Mouse (Mus musculus) right cerebral cortex, postnatal 25 days (tissue): ENCODE measurements at regions not wholly inside any gene's neighbourhood (a gene's known extent, or its start where the extent isn't known, plus 50 kb on each side); places are given as distances from the start of the nearest gene placed in this dataset.
"Not testable (repeated sequence)": the region's sequence is repeated elsewhere in the genome, so short reads cannot be mapped to it uniquely, and the experiment has no call there.

Experiments
- DNase-seq: peaks from one replicate; pipeline ENCODE4 v3.0.0; 2022

DNA sequence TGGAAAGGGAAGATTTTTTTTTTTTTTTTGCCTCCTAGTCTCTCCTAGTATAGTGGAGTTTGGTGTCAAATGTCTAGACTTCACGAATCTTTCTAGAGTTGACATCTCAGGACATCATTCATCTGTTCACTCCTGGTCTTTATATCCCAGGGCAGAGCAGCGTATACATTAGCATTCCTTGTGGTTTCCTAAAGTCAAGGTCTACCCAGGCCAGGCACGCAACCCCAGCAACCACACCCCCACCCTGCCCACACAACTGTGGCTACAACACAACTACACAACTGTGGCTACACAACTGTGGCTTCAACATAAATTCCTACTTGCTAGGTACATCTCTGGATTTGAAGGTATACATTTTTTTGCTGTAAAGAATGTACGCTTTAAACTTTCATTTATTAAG, 122.2 kb downstream of the Ppp1r3a start:
- no peak for DNase-seq

DNA sequence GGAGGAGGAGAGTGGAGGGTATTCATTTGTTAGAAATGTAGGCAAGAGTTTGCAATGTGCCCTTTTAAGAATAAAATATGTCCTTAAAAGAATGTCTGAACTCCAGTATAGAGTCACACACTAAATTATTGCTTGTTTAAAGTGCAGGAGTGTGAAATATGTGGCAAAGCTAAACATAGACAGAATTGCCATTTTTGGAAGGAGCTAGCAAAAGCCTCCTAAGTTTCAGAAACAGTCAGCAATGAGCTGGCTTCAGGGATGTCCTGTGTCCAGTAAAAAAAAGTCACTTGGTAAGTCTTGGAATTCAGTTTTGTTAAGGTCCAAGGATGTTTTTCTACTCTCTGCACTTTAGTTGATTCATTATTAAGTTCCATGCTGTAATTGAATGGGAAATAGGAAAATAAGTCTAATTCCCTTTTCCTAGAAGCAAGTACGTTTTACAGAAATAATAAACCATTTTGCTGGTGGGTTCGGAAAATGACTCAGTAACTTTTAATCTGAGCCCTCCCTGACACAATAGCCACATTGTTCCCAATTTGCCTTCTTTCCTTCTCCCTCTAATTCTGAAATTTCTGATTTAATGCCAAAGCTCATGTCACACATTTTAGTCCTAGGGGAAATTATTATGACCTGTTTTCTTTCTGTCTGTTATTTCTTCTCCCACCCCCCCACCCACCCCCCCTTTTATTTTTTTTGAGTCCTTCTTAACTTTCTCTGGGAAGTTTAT, 123.2 kb downstream of the Ppp1r3a start:
- no peak for DNase-seq

DNA sequence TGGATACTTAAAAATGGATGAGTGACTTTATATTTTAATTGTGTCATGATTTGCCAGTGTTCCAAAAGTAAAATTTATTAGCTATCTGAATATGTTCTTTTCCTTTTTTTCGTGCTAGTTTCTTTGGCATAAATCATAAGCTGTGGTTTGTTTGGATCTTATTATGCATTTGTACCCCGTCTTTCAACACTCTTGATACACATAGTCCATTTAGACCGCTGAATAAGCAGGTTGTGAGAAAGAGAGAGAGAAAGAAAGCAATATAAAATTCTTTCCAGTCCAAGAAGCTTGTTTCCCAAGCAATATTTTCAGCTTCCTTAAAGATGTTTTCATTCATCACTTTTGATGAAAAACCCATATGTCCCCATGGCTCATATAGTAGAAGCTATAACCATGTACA, 138.4 kb downstream of the Ppp1r3a start:
- no peak for DNase-seq

DNA sequence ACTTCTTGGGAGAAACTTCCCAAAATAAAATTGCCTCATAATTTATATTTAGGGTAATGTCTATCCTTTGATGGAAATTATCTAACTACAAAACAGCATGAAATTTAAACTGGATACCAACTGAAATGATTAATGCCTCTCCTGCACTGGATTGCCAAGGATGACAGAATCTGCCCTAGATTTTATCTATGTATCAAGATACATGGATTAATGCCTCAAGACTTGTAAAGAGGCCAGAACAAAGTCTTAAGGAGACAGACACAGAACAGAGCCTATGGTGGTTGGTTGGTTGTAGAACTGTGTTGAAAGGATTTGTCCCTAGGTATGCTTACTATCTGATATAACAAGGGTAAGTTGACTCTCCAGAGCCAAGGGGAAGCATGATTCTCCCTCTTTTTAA, 147.0 kb downstream of the Ppp1r3a start:
- DNase-seq = no peak

DNA sequence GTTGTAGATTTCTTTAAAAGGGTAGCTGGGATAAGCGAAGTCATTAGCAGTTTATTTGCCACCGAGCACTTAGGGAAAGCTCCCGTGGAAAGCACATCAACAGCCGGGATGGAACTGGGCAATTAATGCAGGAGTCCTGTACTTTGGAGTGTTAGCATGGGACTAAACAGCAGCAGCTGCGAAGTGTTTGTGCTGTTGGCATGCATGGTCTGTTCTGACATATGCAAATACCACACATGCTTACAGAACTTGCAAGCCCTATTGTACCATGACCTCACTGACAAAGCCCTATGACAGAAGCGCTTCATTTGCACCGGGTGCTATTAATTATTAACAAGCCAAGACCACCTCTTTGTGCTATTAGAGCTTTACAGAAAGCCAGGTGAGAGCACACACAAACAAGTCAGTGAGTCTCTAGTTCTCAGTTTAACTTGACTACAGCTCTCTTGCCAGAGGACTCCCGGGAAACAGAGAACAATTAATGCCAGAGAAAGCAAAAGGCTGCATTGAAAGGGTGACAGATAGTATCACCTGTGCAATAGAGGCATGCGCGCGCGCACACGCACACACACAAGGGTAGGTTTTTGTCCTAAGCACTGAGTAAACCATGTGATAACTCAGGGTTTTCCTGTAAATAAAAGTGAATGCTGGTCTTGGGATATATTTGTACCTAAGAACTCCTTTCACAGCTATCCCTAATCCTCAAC, 154.4 kb downstream of the Ppp1r3a start:
- no peak for DNase-seq

DNA sequence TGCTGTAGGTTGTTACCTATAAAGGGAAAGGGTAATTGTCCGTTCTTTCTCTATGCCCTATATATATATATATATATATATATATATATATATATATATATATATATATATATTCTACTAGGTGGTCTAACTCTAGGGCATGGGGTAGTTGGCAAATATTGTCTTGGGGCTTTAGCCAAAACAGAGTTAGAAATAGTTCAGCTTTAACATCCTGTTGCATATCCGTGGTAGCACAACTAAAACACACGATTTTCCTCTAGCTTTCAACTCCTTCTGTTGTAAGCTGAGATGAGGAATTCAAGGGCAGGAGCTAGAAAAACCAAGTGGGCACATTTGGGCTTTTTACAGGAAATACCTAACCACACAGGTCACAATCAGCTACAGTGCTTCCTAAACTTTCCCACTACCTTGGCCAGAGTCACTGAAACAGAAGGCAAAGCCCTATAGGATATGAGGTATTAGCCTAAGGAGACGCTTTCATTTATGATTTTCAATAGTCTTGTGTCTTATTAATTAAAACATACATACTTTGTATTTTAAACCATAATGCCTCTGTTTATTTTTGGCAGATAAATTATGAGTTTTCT, 158.1 kb downstream of the Ppp1r3a start:
- DNase-seq = no peak

DNA sequence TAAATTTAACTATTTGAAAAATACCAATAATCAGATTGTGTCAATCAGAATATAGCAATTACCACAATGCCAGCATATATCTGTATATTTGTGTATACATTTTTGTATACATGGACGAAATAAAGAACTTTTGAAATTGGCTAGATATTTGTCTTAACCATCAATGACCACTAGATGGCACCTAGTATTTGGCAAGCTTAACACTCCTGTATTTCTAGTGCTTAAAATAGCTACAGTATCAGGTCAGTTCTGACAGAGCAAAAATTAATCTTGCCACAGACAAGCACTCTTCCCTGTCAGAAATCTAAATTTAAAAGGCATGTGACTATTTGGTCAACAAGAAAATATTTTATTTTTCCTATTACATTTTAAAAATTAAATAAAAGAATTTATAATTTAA, 169.2 kb downstream of the Ppp1r3a start:
- DNase-seq = no peak

DNA sequence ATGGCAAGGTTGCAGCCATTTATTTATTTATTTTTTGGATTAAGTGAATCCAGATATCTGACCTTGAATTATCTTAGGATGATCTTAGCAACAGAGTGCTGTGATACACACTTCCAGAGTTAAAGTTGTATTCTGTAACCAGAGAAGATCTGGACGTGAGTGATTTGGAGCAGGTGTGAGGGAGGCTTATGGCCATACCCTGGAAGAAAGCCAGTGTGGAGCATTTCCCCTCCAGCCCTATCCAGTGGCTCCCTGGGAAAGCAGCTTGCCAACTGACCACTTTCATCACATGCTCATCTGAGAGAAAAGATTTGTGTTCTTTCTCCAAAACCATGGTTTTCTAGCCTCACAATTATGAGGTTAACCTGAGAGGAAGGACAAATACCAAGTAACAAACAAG, 171.2 kb downstream of the Ppp1r3a start:
- DNase-seq = no peak

DNA sequence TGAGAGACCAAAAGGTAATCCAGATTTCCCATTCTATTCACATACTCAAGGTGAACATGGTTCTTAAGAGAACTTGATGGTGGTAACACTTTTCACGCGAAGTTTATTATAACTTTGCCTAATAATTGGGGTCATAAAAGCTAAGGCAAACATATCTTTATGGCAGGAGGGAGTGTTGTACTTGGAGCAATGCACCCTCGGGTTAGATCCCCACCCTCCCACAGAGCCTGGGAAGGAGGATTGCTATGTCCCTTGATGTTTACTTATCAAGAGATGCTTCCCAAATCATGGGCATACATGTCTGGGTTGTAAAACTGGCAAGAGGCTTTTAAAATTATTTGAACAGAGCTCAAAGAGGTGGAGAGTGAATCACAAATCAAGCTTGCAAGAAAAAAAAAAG, 180.5 kb downstream of the Ppp1r3a start:
- DNase-seq = no peak

DNA sequence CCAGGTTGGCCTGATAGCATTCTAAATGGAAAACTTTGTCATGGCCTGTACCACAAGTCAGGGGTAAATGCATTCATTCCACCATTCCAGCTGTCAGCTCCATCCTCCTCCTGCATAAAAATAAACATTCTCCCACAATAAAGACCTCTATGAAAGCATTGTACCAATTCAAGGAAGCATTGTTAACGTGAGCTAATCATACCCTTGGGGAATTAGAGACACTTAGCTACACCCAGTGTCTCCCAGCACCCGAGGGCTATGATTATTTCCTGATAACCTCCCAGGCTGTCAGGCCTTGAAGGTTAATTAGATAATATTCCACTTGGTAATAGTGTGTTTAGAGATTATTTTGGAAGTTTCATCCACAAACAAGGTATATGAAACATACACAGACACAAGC, 182.1 kb downstream of the Ppp1r3a start:
- no peak for DNase-seq

DNA sequence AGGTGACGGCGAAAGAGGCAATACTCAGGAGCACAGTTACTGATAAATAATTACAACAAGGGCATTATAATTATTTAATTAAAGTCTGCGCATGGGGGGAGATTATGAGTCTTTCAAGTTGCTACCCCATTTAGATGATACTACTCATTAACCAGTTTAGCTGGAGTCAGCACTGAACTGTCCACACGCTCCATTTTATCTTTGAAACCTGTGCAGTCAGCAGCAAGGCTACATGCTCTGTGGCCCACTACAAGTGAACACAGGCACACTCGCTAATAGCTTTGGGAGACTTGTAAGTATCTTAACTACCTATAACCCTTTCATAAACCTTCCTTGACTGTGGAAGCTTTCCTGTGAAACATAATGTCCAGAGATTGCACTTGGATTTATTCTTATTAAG, 214.7 kb downstream of the Ppp1r3a start:
- no peak for DNase-seq

DNA sequence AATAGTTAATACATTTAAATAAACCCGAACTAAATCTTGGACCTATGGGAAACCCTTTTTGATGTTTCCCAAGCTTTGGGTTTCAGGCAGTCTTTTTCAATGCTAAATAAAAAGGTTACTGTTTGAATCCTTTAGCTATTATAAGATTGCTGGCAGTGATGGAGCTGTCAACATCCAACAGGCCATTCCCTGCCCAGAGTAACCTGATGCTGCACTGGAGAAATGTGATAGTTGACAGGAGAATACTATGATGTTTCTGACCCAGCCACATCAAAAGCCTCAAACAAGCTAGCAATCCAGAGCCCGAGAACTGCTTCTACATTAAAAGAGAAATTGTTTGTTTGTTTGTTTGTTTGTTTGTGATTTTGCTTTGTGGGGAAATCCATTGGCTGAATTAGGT, 226.0 kb downstream of the Ppp1r3a start:
- DNase-seq = no peak

DNA sequence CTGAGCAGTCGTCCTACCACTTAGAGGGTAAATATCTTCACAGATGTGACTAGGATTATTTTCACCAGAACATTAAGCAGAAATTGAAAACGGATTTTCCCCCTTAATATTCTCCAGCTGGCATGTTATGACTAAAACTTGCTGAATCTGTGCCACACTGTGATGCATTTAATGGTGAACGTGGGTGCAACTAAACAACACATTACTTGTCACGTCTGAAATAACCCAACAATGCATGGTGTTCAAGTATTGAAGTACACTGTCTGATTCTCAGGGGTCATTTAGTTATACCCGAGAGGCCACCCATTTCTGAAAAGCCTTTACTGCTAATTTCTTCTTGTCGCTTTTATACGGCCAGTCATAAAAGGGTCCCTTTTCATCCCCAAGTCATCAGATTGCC, 226.5 kb downstream of the Ppp1r3a start:
- DNase-seq = no peak

DNA sequence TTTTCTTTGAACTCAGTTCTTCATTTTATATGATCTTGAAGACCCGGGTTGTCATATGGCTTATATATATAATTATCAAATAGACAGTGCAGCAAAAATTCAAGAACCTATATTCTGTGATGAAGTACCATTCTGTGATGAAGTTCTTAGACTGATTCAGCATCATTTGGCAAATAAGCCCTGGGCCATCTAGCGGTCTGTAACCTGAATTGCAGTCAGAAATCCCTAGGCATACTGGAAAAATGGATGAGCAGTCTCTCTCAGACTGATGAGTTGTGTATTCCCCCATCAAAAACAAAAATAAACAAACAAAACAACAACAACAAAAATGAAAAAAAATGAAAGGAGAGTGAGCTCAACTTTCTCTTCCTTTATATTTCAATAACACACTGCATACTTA, 232.3 kb downstream of the Ppp1r3a start:
- DNase-seq = no peak

DNA sequence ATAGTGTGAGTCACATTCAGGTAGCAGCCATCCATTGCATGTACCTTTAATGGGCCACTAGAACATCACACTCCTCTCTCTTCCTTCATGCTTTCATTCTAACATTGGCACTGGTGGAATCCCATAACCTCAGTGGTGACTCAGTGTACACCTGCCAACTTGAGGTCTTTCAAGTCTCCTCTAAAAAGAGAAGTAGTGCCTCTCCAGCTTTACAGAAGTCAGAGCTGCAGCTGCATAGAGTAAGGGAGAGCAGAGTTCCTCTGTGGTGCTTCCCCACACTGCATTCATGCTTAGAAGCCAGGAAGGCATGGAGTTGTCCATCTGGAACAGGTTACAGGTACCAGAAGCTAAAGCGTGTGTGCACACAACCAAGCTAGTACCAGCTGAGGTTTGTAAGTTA, 233.8 kb downstream of the Ppp1r3a start:
- no peak for DNase-seq

DNA sequence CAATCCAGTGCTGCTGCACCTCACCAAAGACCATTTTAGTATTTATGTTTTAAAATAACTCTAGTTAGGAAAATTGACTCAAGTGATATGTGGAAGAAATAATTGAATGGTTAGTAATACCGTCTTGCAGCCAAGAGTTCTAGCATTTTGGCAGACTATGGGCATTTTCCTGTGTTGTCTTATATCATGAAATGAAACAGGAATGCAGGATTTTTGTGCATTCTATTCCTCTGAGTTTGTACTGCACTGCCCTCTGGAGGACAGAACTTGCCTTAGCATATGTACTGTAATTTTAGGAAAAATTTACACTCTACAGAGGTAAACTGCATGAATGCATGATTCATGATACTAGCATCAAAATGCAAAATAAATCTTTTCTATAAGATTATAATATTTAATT, 250.9 kb downstream of the Ppp1r3a start:
- peak; percentile 11 for DNase-seq

DNA sequence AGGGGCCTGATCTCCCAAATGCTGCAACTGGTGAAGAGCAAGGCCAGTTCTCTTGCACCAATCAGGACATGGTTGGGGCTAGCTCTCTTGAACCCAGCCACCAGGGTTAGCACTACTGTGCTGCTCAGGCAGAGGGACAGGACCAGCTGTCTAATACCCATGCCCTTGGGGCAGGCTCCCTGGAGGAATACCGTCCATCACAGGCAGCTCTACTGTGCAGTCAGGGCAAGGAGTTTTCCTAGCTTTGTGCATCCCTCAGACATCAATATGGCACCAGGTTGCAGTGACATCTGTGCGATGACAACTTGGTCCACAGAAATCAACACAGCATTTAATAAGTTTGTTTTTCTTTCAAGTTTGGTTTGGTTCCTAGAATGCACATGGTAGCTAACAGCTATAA, 254.4 kb downstream of the Ppp1r3a start:
- DNase-seq = no peak

DNA sequence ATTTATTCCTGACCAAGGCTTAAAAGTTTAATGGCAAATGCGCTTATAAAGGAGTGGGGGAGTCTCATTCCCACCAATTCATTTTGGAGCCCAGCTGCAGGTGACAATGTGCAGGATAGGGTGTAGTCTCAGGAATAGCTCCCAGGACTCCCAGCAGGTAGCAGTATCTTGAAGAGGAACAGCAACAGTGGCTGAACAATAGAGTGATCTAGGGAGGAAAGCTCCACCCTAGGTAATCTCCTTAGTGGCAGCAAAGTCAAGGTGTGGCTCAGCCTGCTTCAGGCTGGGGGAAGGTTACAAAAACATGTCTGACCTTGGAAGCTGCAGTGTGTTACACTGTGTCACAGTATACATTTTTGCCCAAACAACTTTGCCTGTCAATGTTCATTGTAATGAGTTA, 255.2 kb downstream of the Ppp1r3a start:
- not testable (repeated sequence) for DNase-seq

DNA sequence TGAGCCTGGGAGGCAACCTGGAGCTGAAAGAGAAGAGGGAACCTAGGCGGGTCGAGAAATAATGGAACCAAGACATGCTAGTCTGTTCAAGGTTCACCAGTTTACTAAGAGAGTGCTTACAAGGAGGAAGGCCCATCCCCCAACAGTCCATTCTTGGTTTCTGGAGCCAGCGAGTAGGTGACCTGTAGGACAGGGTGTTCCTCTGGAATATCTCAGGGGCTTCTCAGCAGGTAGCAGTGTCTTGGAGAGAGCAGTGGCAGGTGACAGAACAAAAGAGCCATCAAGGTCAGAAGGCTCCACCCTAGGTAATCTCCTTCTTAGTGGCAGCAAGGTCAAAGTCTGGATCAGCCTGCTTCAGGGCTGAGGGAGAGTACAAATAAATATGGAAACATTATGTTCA, 268.4 kb downstream of the Ppp1r3a start:
- DNase-seq = not testable (repeated sequence)

DNA sequence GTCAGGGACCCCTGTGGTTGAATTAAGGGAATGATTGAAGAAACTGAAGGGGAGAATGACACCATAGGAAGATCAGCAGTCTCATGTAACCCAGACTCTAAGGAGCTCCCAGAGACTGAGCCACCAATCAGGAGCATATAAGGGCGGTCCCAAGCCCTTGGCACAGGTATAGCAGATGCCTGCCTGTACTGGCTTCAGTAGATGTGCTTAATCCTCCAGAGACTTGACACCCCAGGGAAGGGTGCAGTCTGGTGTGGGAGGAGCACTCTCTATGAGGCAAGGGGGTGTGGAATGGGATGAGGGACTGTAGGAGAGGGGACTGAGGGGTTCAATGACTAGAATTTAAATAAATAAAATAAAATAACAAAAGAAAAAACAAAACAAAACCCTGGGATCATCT, 298.7 kb downstream of the Ppp1r3a start:
- no peak for DNase-seq

DNA sequence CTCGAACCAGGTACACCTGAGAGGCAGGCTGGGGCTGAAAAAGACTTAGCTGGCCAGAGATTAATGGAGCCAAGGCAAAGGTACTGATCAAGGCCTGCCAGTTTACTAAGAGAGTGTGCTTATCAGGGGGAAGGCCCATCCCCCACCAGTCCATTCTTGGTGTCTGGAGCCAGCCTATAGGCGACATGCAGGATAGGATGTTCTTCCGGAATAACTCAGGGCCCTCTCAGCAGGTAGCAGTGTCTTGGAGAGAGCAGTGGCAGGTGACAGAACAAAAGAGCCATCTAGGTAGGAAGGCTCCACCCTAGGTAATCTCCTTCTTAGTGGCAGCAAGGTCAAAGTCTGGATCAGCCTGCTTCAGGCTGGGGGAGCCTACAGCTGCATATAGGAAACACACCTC, 301.8 kb downstream of the Ppp1r3a start:
- not testable (repeated sequence) for DNase-seq

DNA sequence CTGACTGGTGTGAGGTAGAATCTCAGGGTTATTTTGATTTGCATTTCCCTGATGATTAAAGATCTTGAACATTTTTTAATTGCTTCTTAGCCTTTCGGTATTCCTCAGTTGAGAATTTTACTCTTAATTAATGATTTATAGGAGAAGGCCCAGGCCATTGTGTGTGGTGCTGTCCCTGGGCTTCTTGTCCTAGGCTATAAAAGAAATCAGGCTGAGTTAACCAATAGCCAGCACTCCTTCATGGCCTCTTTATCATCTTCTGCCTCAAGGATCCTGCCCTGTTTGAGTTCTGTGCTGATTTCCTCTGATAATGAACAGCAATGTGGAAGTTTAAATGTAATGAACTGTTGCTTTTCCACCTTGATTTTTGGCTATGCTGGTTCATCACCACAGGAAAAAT, 323.3 kb downstream of the Ppp1r3a start:
- DNase-seq = no peak

DNA sequence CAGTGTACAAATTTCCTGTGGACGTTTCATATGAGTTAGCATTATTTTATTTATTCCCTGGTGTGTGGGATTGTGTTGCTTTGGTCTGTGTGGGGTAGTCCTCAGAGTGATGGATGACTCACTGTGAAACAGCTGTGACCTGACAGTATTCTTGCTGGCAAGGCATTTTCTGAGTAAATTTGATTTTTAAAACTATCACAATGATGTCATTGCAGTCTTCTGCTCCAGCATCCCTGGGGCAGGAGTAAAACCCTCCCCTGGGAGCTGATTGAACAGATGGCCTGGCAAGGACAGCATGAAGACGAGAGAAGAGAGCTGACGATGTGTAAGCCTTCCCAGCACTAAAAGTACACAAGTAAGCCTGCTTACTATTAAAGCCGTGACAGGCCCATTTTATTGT, 345.3 kb downstream of the Ppp1r3a start:
- peak; percentile 47 for DNase-seq

DNA sequence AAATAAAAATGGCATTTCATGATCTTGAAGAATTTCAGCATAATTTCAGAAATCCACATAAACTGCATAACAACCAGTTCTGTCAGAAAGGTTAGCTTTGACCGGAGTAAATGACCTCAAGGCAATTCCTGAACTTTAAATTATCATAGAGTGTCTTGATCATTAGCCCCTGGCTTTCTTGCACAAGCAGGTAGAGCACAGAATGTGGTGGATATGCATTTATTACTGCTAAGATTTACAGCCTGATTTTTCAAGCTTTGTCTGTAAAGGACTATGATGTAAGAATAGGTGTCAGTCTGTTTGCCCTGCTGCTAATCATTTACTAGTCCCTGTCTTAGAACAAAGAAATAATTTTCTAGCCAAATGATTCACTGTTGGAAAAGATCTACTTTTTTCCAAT, 347.3 kb downstream of the Ppp1r3a start:
- no peak for DNase-seq

DNA sequence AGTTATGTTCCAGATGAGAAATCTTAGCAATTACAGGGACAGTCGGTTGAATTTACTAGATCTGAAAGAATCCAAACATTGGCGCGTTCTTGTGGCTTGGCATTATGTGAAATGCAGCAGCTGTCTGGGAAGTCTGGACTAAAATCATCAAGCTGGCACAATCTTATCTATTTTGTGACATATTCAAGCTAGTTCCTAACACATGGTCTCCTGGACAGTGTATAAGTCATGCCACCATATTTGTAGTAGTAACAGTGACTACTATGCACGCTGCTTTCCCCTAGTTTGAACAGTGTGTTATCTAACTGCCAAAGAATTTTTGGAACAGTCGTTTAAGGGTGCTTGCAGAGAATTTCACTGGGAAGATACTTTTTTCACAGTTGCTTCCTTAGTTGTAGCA, 396.8 kb downstream of the Ppp1r3a start:
- DNase-seq = peak; percentile 6
